Mouse (Mus musculus): ENCODE data around the gene Wfdc6b.

DNA sequence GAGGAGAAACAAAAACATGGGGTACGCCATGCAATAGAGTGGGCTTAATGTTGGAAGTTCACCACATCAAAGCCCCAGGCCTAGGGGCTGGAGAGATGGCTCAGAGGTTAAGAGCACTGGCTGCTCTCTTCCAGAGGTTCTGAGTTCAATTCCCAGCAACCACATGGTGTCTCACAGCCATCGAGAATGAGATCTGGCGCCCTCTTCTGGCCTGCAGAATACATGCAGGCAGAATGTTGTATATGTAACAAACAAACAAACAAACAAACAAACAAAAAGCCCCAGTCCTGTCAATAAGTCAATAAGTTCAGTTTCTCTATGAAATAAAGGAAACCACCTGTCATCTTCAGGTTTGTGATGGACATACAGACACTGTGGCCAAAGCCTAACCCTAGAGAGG, 13.1 kb upstream of the Wfdc6b start:
- peak; percentile 59 for TF ChIP-seq CTCF (IDR thresholded peaks at IDR 0.05; ENCODE audit: low read depth)
- TF ChIP-seq EP300 (IDR thresholded peaks at IDR 0.05; ENCODE audit: low read depth) = no peak

All from liver, embryonic 14.5 days (tissue).